Mouse (Mus musculus): ENCODE results near the gene Kcnq2. TPM values are rescaled to one million over a fixed set of nuclear protein-coding genes. Genes with fewer than 3 reads are reported as not detected.

Kcnq2 gene
- polyA plus RNA-seq, 1 experiment from 2014 or later: 3.5 TPM

Other genes starting within 250 kb of the Kcnq2 start
- 51.9 and 61.4 TPM in 2 replicates for gene Ythdf1, start 214.4 kb downstream of the Kcnq2 start, polyA plus RNA-seq (2016; fragmentation: Nextera tagmentation; extraction: Ambion mirVana)
- gene Birc7, start 206.3 kb downstream of the Kcnq2 start, polyA plus RNA-seq (2016; fragmentation: Nextera tagmentation; extraction: Ambion mirVana): 0.48 and 0.56 TPM in 2 replicates
- 43.7 and 59.7 TPM in 2 replicates for gene Nkain4, start 180.6 kb downstream of the Kcnq2 start, polyA plus RNA-seq (2016; fragmentation: Nextera tagmentation; extraction: Ambion mirVana)
- 81.6 and 87.1 TPM in 2 replicates for gene Arfgap1, start 168.1 kb downstream of the Kcnq2 start, polyA plus RNA-seq (2016; fragmentation: Nextera tagmentation; extraction: Ambion mirVana)
- 0.14 and 0.52 TPM in 2 replicates for gene Col20a1, start 148.8 kb downstream of the Kcnq2 start, polyA plus RNA-seq (2016; fragmentation: Nextera tagmentation; extraction: Ambion mirVana)
- 17.9 and 23.8 TPM in 2 replicates for gene Chrna4, start 91.8 kb downstream of the Kcnq2 start, polyA plus RNA-seq (2016; fragmentation: Nextera tagmentation; extraction: Ambion mirVana)
- 0.29 TPM in 1 of 2 replicates, not detected in the other for gene Eef1a2, start 21.7 kb upstream of the Kcnq2 start, polyA plus RNA-seq (2016; fragmentation: Nextera tagmentation; extraction: Ambion mirVana)
- 375 and 418 TPM in 2 replicates for gene Ppdpf, start 51.9 kb upstream of the Kcnq2 start, polyA plus RNA-seq (2016; fragmentation: Nextera tagmentation; extraction: Ambion mirVana)
- gene Ptk6, start 67.5 kb upstream of the Kcnq2 start, polyA plus RNA-seq (2016; fragmentation: Nextera tagmentation; extraction: Ambion mirVana): 0.07 TPM in 1 of 2 replicates, not detected in the other
- 0.10 and 0.20 TPM in 2 replicates for gene Srms, start 77.9 kb upstream of the Kcnq2 start, polyA plus RNA-seq (2016; fragmentation: Nextera tagmentation; extraction: Ambion mirVana)
- gene Fndc11, start 84.7 kb upstream of the Kcnq2 start, polyA plus RNA-seq (2016; fragmentation: Nextera tagmentation; extraction: Ambion mirVana): 0.10 and 0.15 TPM in 2 replicates
- 0.62 and 0.78 TPM in 2 replicates for gene Helz2, start 106.7 kb upstream of the Kcnq2 start, polyA plus RNA-seq (2016; fragmentation: Nextera tagmentation; extraction: Ambion mirVana)
- 18.1 and 21.8 TPM in 2 replicates for gene Gmeb2, start 152.7 kb upstream of the Kcnq2 start, polyA plus RNA-seq (2016; fragmentation: Nextera tagmentation; extraction: Ambion mirVana)
- 133 and 240 TPM in 2 replicates for gene Stmn3, start 179.2 kb upstream of the Kcnq2 start, polyA plus RNA-seq (2016; fragmentation: Nextera tagmentation; extraction: Ambion mirVana)
- gene Rtel1, start 184.4 kb upstream of the Kcnq2 start, polyA plus RNA-seq (2016; fragmentation: Nextera tagmentation; extraction: Ambion mirVana): 61.5 and 71.4 TPM in 2 replicates
- gene Zgpat, start 229.6 kb upstream of the Kcnq2 start, polyA plus RNA-seq (2016; fragmentation: Nextera tagmentation; extraction: Ambion mirVana): 45.0 and 50.5 TPM in 2 replicates
- gene Arfrp1, start 230.1 kb upstream of the Kcnq2 start, polyA plus RNA-seq (2016; fragmentation: Nextera tagmentation; extraction: Ambion mirVana): 79.2 and 85.6 TPM in 2 replicates
- 26.0 and 32.2 TPM in 2 replicates for gene Lime1, start 244.8 kb upstream of the Kcnq2 start, polyA plus RNA-seq (2016; fragmentation: Nextera tagmentation; extraction: Ambion mirVana)